Mouse (Mus musculus): ENCODE data around the gene Coa5. TPM values are rescaled to one million over a fixed set of nuclear protein-coding genes. Genes with fewer than 3 reads are reported as not detected.
A peak's percentile ranks its signal among the peaks of the same experiment; 100 is the strongest.

The Coa5 gene
- total RNA-seq, 2 experiments from 2014 or later, result 43.1 to 43.2 TPM

DNA sequence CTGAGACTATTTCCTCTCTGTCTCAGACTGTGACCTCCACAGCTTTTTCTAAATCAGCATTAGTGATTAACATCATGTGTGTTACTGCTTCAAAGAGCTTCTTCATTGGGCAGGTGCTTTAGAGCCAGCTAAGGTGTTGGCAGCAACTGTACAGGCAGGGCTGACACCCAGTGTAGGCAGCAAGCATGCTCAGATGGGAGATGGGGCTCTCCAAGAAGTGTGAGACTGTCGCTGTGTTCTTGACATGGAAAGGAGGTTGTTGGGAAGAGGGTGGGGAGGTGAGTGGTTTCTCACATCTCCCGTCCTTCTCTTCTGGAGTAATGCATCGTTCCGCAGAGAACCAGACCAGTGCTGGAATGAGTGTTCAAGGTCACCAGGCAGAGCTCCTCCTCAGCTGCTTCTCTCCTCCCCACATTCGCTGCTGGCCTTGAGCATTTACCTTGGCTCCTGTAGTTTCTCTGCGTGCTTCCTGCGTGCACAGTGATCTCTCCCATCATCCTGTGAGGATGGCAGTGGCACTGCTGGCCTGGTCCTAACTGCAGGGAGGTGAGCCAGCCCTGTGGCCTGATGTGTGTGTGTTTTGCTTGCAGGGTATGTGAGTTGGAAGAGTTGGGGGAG lies 61.0 kb downstream of the Coa5 start:
- DNase-seq (ENCODE audit: low spot score in 2 of 2), result no peak

DNA sequence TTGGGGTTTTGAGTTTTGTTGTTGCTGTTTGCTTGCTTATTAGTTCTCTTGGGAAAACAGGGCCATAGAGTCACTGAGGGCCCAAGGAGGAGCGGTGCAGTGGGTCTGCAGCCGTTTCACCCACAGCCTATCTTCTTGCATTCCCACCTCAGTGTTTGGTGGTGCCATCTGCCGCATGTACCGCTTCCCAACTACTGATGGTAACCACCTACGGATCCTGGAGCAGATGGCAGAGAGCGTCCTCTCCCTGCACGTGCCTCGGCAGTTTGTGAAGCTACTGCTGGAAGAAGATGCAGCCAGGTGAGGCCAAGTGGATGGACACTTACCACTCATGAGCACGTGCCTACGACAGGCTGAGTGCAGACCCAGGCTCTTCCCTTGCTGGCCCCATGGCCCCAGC lies 61.8 kb downstream of the Coa5 start:
- peak; percentile 50 to 77 for DNase-seq (ENCODE audit: low spot score in 2 of 2)

Other genes starting within 250 kb of the Coa5 start
- gene Cnga3, start 215.7 kb downstream of the Coa5 start, total RNA-seq (2021), result under 1 TPM; 0.81 to 0.85 TPM
- gene Inpp4a, start 130.2 kb downstream of the Coa5 start, total RNA-seq (2021), result 100 to 1,000 TPM; 123 to 132 TPM
- 10 to 100 TPM; 55.3 to 57.6 TPM for gene Unc50, start within 50 bp of the Coa5 start, total RNA-seq (2021)
- 10 to 100 TPM; 26.7 to 26.8 TPM for gene Mgat4a, start 110.9 kb upstream of the Coa5 start, total RNA-seq (2021)